ENCODE assay signal across 19 mouse cellular contexts in the genomic region with DNA sequence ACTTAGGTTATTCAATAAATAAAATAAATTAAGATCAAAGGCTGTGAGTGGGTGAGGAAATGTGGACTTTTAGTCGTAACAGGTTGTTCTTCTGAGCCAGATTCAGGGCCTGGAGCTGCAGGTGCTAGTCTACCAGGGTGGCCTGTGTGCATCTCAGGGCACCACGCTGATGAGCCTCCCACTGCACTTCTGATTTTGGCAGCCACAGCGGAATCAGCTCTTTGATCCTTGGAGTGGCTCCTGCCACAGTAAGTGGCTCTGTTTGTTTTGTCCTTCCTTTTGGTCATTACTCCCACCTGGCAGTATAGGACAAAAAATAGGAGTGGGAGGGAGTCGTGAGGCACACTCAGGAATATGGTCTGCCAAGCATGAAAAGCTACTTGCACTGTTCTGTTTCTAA.
DNase-seq lines count a peak whose midpoint lies in the region; ATAC-seq and TF ChIP-seq lines count a peak whose summit lies in the region.
"Had no signal": no experiment of that assay in that cellular context is flagged by ENCODE, and none has a peak within 500 bp of the region (broad histone marks: within the 10 kb centered on the region; RNA-seq: fewer than 3 reads in every experiment).

No protein-coding gene starts in this region.

- H3K9me3 ChIP-seq in kidney, embryonic 14.5 days (ENCODE audit: control insufficient read depth, low read length): no peaks in the 10 kb centered on the region
- no peaks in the 10 kb centered on the region for H3K9me3 ChIP-seq in forebrain, embryonic 10.5 days
- H3K9me3 ChIP-seq: embryonic facial prominence, embryonic 12.5 days; forebrain, embryonic 12.5 days; heart, embryonic 15.5 days; hindbrain, embryonic 13.5 days had no signal

- 0 out of 2 replicates have a peak, but pooled peaks cover 4% of the 10 kb centered on the region for H3K4me1 ChIP-seq in kidney, embryonic 14.5 days (ENCODE audit: control insufficient read depth, insufficient read depth, low read length)
- peaks cover 6% of the 10 kb centered on the region for H3K4me1 ChIP-seq in kidney, adult 2 months (ENCODE audit: control insufficient read depth, insufficient read depth, low read length)
- peaks cover 4% of the 10 kb centered on the region for H3K4me1 ChIP-seq in forebrain, embryonic 10.5 days
- H3K4me1 ChIP-seq: embryonic facial prominence, embryonic 12.5 days; heart, embryonic 15.5 days had no signal

- no peak overlapping the region for H3K4me3 ChIP-seq in kidney, embryonic 14.5 days (ENCODE audit: low read length)
- H3K4me3 ChIP-seq in kidney, adult 2 months (ENCODE audit: insufficient read depth, low read depth, low read length): no peak overlapping the region
- no peak overlapping the region for H3K4me3 ChIP-seq in forebrain, embryonic 10.5 days
- H3K4me3 ChIP-seq: embryonic facial prominence, embryonic 12.5 days; forebrain, embryonic 12.5 days; heart, embryonic 15.5 days; hindbrain, embryonic 13.5 days had no signal

- no peak overlapping the region for H3K9ac ChIP-seq in kidney, embryonic 14.5 days (ENCODE audit: low read depth, low read length)
- H3K9ac ChIP-seq: embryonic facial prominence, embryonic 12.5 days; forebrain, embryonic 12.5 days; heart, embryonic 15.5 days; hindbrain, embryonic 13.5 days had no signal

- no peaks in the 10 kb centered on the region for H3K36me3 ChIP-seq in kidney, embryonic 14.5 days (ENCODE audit: control insufficient read depth, insufficient read depth, low read length)
- H3K36me3 ChIP-seq in kidney, adult 2 months (ENCODE audit: control insufficient read depth, insufficient read depth, low read length): no peaks in the 10 kb centered on the region
- no peaks in the 10 kb centered on the region for H3K36me3 ChIP-seq in forebrain, embryonic 10.5 days (replicated peaks)
- H3K36me3 ChIP-seq: embryonic facial prominence, embryonic 12.5 days; forebrain, embryonic 12.5 days; heart, embryonic 15.5 days; hindbrain, embryonic 13.5 days had no signal

- peak; percentile 78; the same call in 1 of the 2 replicates for ATAC-seq in kidney, embryonic 14.5 days (ENCODE audit: low FRiP score, low TSS enrichment)
- ATAC-seq: forebrain, embryonic 16.5 days; hindbrain, postnatal 0 days had no signal

- no peak overlapping the region for H3K27ac ChIP-seq in kidney, embryonic 14.5 days (ENCODE audit: low read depth, low read length)
- H3K27ac ChIP-seq in kidney, adult 2 months (ENCODE audit: insufficient read depth, low read depth, low read length): no peak overlapping the region
- H3K27ac ChIP-seq in forebrain, embryonic 10.5 days: no peak overlapping the region
- H3K27ac ChIP-seq: embryonic facial prominence, embryonic 12.5 days; forebrain, embryonic 12.5 days; heart, embryonic 15.5 days; hindbrain, embryonic 13.5 days; hindbrain, postnatal 0 days had no signal

- peak; percentile 43 for DNase-seq in cerebellum, adult 11-12 months
- no peak for DNase-seq in cerebellum, postnatal 4 days (ENCODE audit: low spot score in 2 of 2)
- DNase-seq in kidney, adult 9 months: no peak
- DNase-seq in kidney, postnatal 4 days: peak; percentile 5 to 15
- no peak for DNase-seq in kidney, adult 2 months
- peak; percentile 36 for DNase-seq in brain, adult 2 months (ENCODE audit: low read depth, low spot score)
- no peak for DNase-seq in forebrain, embryonic 10.5 days (ENCODE audit: extremely low spot score, low spot score)
- DNase-seq: adrenal gland, postnatal 10 days; gastrocnemius, postnatal 10 days; heart, adult 18-20 months; heart, postnatal 14 days had no signal

- no peak overlapping the region for H3K4me2 ChIP-seq in kidney, embryonic 14.5 days (replicated peaks; ENCODE audit: low read depth, low read length)
- H3K4me2 ChIP-seq: embryonic facial prominence, embryonic 12.5 days; forebrain, embryonic 12.5 days; heart, embryonic 11.5 days; heart, embryonic 15.5 days; hindbrain, embryonic 13.5 days had no signal

- no peak for TF ChIP-seq CTCF in kidney, adult 2 months (conservative IDR thresholded peaks at IDR 0.05; ENCODE audit: insufficient read depth, insufficient read length, low read depth, low read length)

- H3K27me3 ChIP-seq in kidney, embryonic 14.5 days (ENCODE audit: control insufficient read depth, insufficient read depth, low read length): no peaks in the 10 kb centered on the region
- H3K27me3 ChIP-seq in kidney, adult 2 months (replicated peaks; ENCODE audit: control insufficient read depth, insufficient read depth, low read length): no peaks in the 10 kb centered on the region
- H3K27me3 ChIP-seq in forebrain, embryonic 10.5 days (ENCODE audit: poor library complexity, severe bottlenecking): no peaks in the 10 kb centered on the region
- H3K27me3 ChIP-seq: embryonic facial prominence, embryonic 12.5 days; forebrain, embryonic 12.5 days; heart, embryonic 15.5 days; hindbrain, embryonic 13.5 days had no signal

- 36% methylated on average over 4 of the region's 4 CpGs for WGBS in kidney, embryonic 14.5 days
- 53% methylated on average over 4 of the region's 4 CpGs for WGBS in kidney, adult 2 months
- 57% methylated on average over 4 of the region's 4 CpGs for WGBS in forebrain, embryonic 10.5 days

- no peak for TF ChIP-seq POLR2A in kidney, adult 2 months (IDR thresholded peaks at IDR 0.05; ENCODE audit: low read depth, low read length)

Comparison
In these comparisons a context has a peak if more than half of its experiments do, and no peak if none do; other contexts are left out.
1. DNase-seq: peak in cerebellum, adult 11-12 months (single experiment), kidney, postnatal 4 days (2 of 2) and brain, adult 2 months (single experiment); none in cerebellum, postnatal 4 days (0 of 2), kidney, adult 9 months (single experiment), kidney, adult 2 months (single experiment) and forebrain, embryonic 10.5 days (single experiment).